Mouse (Mus musculus) erythroblast, adult 5-6 weeks (primary cell): Measurements from ENCODE around the gene Gm15023. TPM values are rescaled to one million over a fixed set of nuclear protein-coding genes. Genes with fewer than 3 reads are reported as not detected.
"Not testable (repeated sequence)": the region's sequence is repeated elsewhere in the genome, so short reads cannot be mapped to it uniquely, and the experiment has no call there.

Experiments
- ATAC-seq: replicated peaks from 2 replicates; pipeline ENCODE4 v1.8.0; 2016; ENCODE audit warnings: moderate number of reproducible peaks, mild to moderate bottlenecking, moderate TSS enrichment, inconsistent platforms; ENCODE audit not compliant: poor library complexity, low FRiP score, severe bottlenecking
- total RNA-seq, 2 experiments: library from RNA; stranded (forward) in 1 of 2; stranded (reverse) in 1 of 2; fragments of 150-400 nt in 1 of 2; fragments of 200-764, 138-1000 nt in 1 of 2; gene quantifications; 2 replicates each; pipeline versions ENCODE4 v1.2.3 to v1.2.4; 2015 to 2017; ENCODE audit warnings: low replicate concordance in 2 of 2

Gene Gm15023
- total RNA-seq (2015; ENCODE audit: low replicate concordance) (not detected in 2 replicates), total RNA-seq (2017; ENCODE audit: low replicate concordance) (0.09 TPM in 1 of 2 replicates, not detected in the other)

DNA sequence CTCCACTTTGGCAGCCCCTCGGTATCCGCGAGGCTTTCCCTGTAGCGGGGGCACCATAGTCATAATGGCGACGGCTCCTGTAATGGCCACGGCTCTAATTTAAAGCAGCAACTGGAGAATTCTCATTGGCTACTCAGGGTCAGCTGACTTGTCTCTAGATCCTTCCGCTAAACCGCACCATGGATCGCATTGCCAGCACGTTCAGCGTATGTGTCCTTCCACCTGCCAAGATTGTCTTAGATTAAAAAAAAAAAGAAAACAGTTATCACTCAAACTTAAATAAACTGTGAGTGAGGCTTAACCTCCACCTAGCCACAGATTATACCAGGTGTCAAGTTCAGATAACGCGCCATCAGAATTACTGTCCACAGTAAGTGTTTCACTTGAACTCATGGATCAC is at the start of gene Gm15023:
Gene Gm15023, minus strand, starts transcription at position 101 of the 400 bp plus-strand sequence.
- ATAC-seq: not testable (repeated sequence)

DNA sequence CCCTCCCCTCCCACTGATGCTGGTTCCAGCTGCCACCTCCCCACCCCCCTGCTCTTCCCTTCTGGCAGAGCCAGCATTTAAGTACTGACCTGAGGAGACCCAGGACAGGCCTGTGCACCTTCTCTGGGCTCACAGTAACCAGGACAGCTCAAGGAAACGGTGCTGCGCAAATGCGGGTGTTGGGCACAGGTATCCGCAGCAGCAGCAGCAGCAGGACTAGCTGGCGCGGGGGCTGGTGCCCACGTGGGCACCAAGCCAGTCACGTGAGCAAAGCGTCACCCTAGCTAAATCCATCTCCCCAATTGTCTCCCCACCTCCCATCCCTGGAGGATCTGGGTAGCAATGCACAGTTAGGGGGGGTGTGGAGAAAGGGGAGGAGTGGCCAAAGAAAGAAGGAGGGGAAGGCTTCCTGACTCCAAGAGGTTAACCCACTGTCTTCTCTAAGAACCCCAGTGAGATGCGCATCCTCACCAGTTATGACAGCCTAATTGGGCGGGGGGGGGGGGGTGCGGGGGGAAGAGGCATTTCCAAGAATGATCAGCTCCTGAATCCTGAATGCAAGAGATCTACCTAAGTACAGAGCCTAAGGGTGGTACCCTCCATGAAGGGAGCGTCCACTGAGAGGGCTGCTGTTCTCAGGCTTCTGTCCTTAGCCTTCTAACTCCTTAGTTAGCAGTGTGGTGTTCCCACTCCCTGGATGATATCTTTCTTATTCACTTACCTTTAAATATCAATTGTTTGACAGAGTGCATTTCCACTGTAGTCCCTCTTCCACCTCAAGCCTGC is 33.2 kb upstream of the Gm15023 start, which contains the start of gene Tceal6:
Gene Tceal6, minus strand, starts transcription at position 252 of the 786 bp plus-strand sequence.
- no peak for ATAC-seq

DNA sequence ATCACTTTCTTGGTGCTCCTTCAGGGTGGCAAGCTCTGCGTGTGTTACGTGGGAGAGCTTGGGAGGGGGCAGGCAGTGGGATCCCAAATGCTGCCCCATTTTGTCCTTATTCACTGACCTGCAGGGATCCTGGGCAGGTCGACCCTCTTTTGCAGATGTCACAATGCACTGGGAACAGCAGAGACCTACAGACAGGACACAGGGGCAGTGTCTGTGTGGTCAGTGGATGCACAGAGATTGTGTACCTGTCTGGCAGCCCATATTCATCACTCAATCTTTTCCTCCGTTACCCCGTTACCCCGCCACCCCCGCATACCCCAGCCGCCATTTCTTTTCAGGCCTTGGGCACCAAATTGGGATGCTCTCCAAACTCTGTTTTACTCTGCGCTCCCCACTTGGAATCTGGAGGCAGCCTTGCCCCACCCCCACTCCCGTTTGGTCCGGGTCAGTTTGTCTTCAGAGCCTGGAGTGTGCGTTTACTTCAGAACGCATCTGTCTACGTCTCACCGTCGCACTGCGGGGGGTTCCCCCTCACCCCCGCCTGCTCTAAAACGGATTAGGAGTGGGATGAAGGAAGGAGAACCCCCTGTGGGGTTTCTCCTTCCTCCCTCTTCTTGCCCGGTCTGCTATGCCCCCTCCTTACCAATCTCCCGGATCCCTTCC is 32.5 kb upstream of the Gm15023 start:
- ATAC-seq: not testable (repeated sequence)

DNA sequence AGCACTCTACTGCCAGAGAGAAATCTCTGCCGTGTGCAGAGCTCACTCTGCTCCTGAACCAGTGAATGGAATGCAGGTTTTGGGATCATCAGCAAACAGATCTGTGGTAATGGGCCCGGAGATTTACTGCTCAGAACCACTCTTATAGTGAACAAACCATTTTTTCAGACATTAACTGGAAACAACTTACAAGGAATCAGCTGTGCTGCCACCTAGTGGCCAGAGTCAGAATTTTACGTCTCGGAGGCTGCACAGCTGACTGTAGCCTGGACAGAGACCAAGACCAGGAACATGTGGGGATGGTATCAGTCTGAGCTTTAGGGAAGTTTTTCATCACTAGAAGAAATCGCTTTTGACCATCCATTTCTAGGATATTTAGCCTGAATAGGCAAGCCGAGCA is 12.5 kb upstream of the Gm15023 start:
- ATAC-seq: not testable (repeated sequence)

DNA sequence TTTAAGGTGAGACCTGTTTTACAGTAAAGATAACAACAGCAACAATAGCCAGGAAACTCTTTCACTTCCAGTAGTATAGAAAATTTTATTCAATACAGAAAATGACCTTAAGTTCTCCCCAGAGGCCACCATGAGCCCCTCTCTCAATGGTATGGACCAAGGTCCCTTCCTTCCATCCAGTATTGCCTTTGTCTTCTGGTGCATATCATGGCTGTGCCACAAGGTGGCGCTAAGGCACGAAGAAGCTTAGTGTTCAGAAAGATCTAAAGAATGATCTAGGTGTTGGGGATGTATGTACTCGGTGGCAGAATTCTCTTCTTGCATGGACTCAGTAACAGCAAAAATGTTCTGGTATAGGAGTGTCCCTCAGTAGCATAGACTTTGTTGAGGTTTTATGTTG is 11.2 kb upstream of the Gm15023 start:
- ATAC-seq: not testable (repeated sequence)

Other genes with a start within 250 kb of the Gm15023 start
- 1.0 TPM in 1 of 2 replicates, not detected in the other for gene Nxf2, start 212.9 kb downstream of the Gm15023 start, total RNA-seq (2015; ENCODE audit: low replicate concordance)
- gene Nxf2, start 212.9 kb downstream of the Gm15023 start, total RNA-seq (2017; ENCODE audit: low replicate concordance): not detected in 2 replicates
- gene Zmat1, start 168.4 kb downstream of the Gm15023 start, total RNA-seq (2015; ENCODE audit: low replicate concordance): 0.19 and 1.3 TPM in 2 replicates
- gene Zmat1, start 168.4 kb downstream of the Gm15023 start, total RNA-seq (2017; ENCODE audit: low replicate concordance): 0.56 and 0.68 TPM in 2 replicates
- gene Tceal6, start 33.1 kb upstream of the Gm15023 start, total RNA-seq (2015; ENCODE audit: low replicate concordance): not detected in 2 replicates
- not detected in 2 replicates for gene Tceal6, start 33.1 kb upstream of the Gm15023 start, total RNA-seq (2017; ENCODE audit: low replicate concordance)
- gene Pramel3, start 124.7 kb upstream of the Gm15023 start, total RNA-seq (2015; ENCODE audit: low replicate concordance): not detected in 2 replicates
- not detected in 2 replicates for gene Pramel3, start 124.7 kb upstream of the Gm15023 start, total RNA-seq (2017; ENCODE audit: low replicate concordance)
- gene Gm5128, start 195.7 kb upstream of the Gm15023 start, total RNA-seq (2015; ENCODE audit: low replicate concordance): not detected in 2 replicates
- not detected in 2 replicates for gene Gm5128, start 195.7 kb upstream of the Gm15023 start, total RNA-seq (2017; ENCODE audit: low replicate concordance)